Mouse (Mus musculus): ENCODE measurements at regions not wholly inside any gene's neighbourhood (a gene's known extent, or its start where the extent isn't known, plus 50 kb on each side); places are given as distances from the start of the nearest gene placed in this dataset.

GRCm38 (mm10) chr2:44462619-44463329 lies 464.7 kb downstream of the Gtdc1 start (continued):
- no peak for TF ChIP-seq USF1 (IDR thresholded peaks at IDR 0.05; ENCODE audit: low read depth, low read length)
- TF ChIP-seq MYC (IDR thresholded peaks at IDR 0.05; ENCODE audit: low read depth, low read length): no peak; the same call in 1 of the 2 replicates
- peak; percentile 50; the same call in 1 of the 2 replicates for TF ChIP-seq IRF4 (IDR thresholded peaks at IDR 0.05; ENCODE audit: low read depth, low read length)
- no peak for TF ChIP-seq ZMIZ1 (IDR thresholded peaks at IDR 0.05; ENCODE audit: low read depth, low read length)
- peak; percentile 53; the same call in 1 of the 2 replicates for TF ChIP-seq MAX (IDR thresholded peaks at IDR 0.05; ENCODE audit: low read length)
- no peak; the same call in 1 of the 2 replicates for TF ChIP-seq SIN3A (IDR thresholded peaks at IDR 0.05; ENCODE audit: low read length)
- TF ChIP-seq UBTF (IDR thresholded peaks at IDR 0.05; ENCODE audit: low read depth, low read length): no peak
- no peak for TF ChIP-seq BHLHE40 (IDR thresholded peaks at IDR 0.05; ENCODE audit: low read depth, low read length)
- TF ChIP-seq HCFC1 (IDR thresholded peaks at IDR 0.05; ENCODE audit: low read depth, low read length): 0 out of 2 replicates have a peak, but pooled peaks have one; percentile 24
- peak; percentile 76 for TF ChIP-seq MAZ (IDR thresholded peaks at IDR 0.05; ENCODE audit: low read depth, low read length)
- 0 out of 2 replicates have a peak, but pooled peaks have one; percentile 4 for TF ChIP-seq E2F4 (IDR thresholded peaks at IDR 0.05; ENCODE audit: insufficient replicate concordance, low read depth, low read length)
- no peak for TF ChIP-seq POLR2AphosphoS2 (IDR thresholded peaks at IDR 0.05; ENCODE audit: low read depth, low read length)
- TF ChIP-seq CHD2 (IDR thresholded peaks at IDR 0.05; ENCODE audit: low read length): peak; percentile 40; the same call in 1 of the 2 replicates
- no peak for TF ChIP-seq GABPA (IDR thresholded peaks at IDR 0.05; ENCODE audit: insufficient replicate concordance, low read depth, low read length)
- TF ChIP-seq NRF1 (IDR thresholded peaks at IDR 0.05; ENCODE audit: low read depth, low read length): 0 out of 2 replicates have a peak, but pooled peaks have one; percentile 16
- peak; percentile 68; the same call in 1 of the 2 replicates for TF ChIP-seq JUN (IDR thresholded peaks at IDR 0.05; ENCODE audit: insufficient read depth, low read depth, low read length)
- no peak for TF ChIP-seq PAX5 (IDR thresholded peaks at IDR 0.05; ENCODE audit: low read length)

- peak overlapping the region in 1 of 3 experiments; percentile 25 for H3K4me3 ChIP-seq (replicated peaks in 1 of 3; ENCODE audit: low read depth in 2 of 3, low read length in 2 of 3, poor library complexity in 1 of 3)
- no peaks in the 10 kb centered on the region for H3K27me3 ChIP-seq (replicated peaks)
- no peaks in the 10 kb centered on the region for H3K36me3 ChIP-seq (replicated peaks in 1 of 2; ENCODE audit: control insufficient read depth in 1 of 2, insufficient read depth in 1 of 2, low read length in 1 of 2)
- DNase-seq (ENCODE audit: extremely low read depth): peak; percentile 15
- in situ Hi-C loops (cut with MboI; ENCODE audit: low pct_ligation_motif_present, low pct_unique_long_range_greater_than_20kb, low sequenced_read_pairs) (loop anchor here (25.0 kb wide), 1 partner anchor 651 kb away; the partner anchor contains the start of gene Zeb2), dilution Hi-C loops (cut with MboI; ENCODE audit: extremely low pct_ligation_motif_present, extremely low pct_unique_long_range_greater_than_20kb, low sequenced_read_pairs) (no loop called here)
- no peak overlapping the region; the same call in 1 of the 2 replicates for H3K9ac ChIP-seq (ENCODE audit: insufficient read depth, low read depth)
- H3K79me2 ChIP-seq (replicated peaks; ENCODE audit: control insufficient read depth, extremely low read depth, insufficient read depth, poor library complexity, severe bottlenecking): no peaks in the 10 kb centered on the region
- H3K4me2 ChIP-seq (ENCODE audit: insufficient read depth, low read depth, poor library complexity, severe bottlenecking): peak overlapping the region; percentile 67
- H3K27ac ChIP-seq (ENCODE audit: insufficient read depth, low read depth): peak overlapping the region; percentile 55
- H3K4me1 ChIP-seq (ENCODE audit: control insufficient read depth in 1 of 2, insufficient read depth in 2 of 2): peaks cover 11 to 24% of the 10 kb centered on the region in 2 experiments
- no peaks in the 10 kb centered on the region for H3K9me3 ChIP-seq (replicated peaks; ENCODE audit: low read length)
- TF ChIP-seq ZMIZ1 (IDR thresholded peaks at IDR 0.05; ENCODE audit: low read depth, low read length) (no peak), JUN (IDR thresholded peaks at IDR 0.05; ENCODE audit: insufficient read depth, low read depth, low read length) (no peak), USF2 (conservative IDR thresholded peaks at IDR 0.05; ENCODE audit: low read depth, low read length) (no peak), HCFC1 (IDR thresholded peaks at IDR 0.05; ENCODE audit: low read depth, low read length) (no peak), MEF2A (IDR thresholded peaks at IDR 0.05; ENCODE audit: borderline replicate concordance, low read depth, low read length) (no peak), TBP (conservative IDR thresholded peaks at IDR 0.05; ENCODE audit: low read depth, low read length) (0 out of 2 replicates have a peak, but pooled peaks have one; percentile 39), JUND (conservative IDR thresholded peaks at IDR 0.05; ENCODE audit: low read depth, low read length) (no peak), NELFE (IDR thresholded peaks at IDR 0.05; ENCODE audit: low read depth, low read length) (no peak; the same call in 1 of the 2 replicates), RCOR1 (conservative IDR thresholded peaks at IDR 0.05; ENCODE audit: low read depth, low read length) (no peak), ETS1 (conservative IDR thresholded peaks at IDR 0.05; ENCODE audit: low read depth, low read length) (peak; percentile 11; the same call in 1 of the 2 replicates), POLR2A (IDR thresholded peaks at IDR 0.05; ENCODE audit: low read depth, low read length) (peak; percentile 33; the same call in 1 of the 2 replicates), MYC (IDR thresholded peaks at IDR 0.05; ENCODE audit: low read depth, low read length) (no peak), EP300 (IDR thresholded peaks at IDR 0.05; ENCODE audit: low read length) (peak; percentile 63), MAZ (IDR thresholded peaks at IDR 0.05; ENCODE audit: low read depth, low read length) (no peak), PAX5 (IDR thresholded peaks at IDR 0.05; ENCODE audit: low read length) (no peak), ZKSCAN1 (IDR thresholded peaks at IDR 0.05; ENCODE audit: borderline replicate concordance, low read depth, low read length) (no peak), MXI1 (IDR thresholded peaks at IDR 0.05; ENCODE audit: low read depth, low read length) (no peak), MAX (IDR thresholded peaks at IDR 0.05; ENCODE audit: low read length) (0 out of 2 replicates have a peak, but pooled peaks have one; percentile 7), USF1 (IDR thresholded peaks at IDR 0.05; ENCODE audit: low read depth, low read length) (no peak), MAFK (IDR thresholded peaks at IDR 0.05; ENCODE audit: insufficient replicate concordance, low read length) (no peak), CHD2 (IDR thresholded peaks at IDR 0.05; ENCODE audit: low read length) (no peak), CHD1 (IDR thresholded peaks at IDR 0.05; ENCODE audit: low read depth, low read length) (0 out of 2 replicates have a peak, but pooled peaks have one; percentile 69), BHLHE40 (IDR thresholded peaks at IDR 0.05; ENCODE audit: low read depth, low read length) (0 out of 2 replicates have a peak, but pooled peaks have one; percentile 13)
Observed at GRCm38 (mm10) chr2:44461289-44462250, 465.9 kb downstream of the Gtdc1 start.

Measured in CH12.LX (cell line).